Mouse (Mus musculus) MEL (cell line): Measurements from ENCODE around the gene Ssr2. TPM values are rescaled to one million over a fixed set of nuclear protein-coding genes. Genes with fewer than 3 reads are reported as not detected.

Experiments used
- DNase-seq: peaks from one replicate; pipeline ENCODE4 v3.0.0; 2011; ENCODE audit warnings: low read depth, low spot score
- H3K27ac ChIP-seq: 2 replicates; pipeline ENCODE4 v1.5.1; 2012; ENCODE audit warnings: low read depth, mild to moderate bottlenecking, control low read depth, low read length, moderate library complexity; ENCODE audit not compliant: control insufficient read depth
- H3K27me3 ChIP-seq, 2 experiments: fragments of 150-350 bp in 1 of 2; sonication (generic) in 1 of 2; 2 replicates each; pipeline ENCODE4 v1.6.1; 2012; ENCODE audit warnings: low read length in 2 of 2, mild to moderate bottlenecking in 2 of 2, improper control_type of control experiment in 1 of 2, moderate library complexity in 1 of 2; ENCODE audit not compliant: insufficient read depth in 2 of 2, control insufficient read depth in 1 of 2
- H3K36me3 ChIP-seq, 2 experiments: 2 replicates each; pipeline ENCODE4 v1.6.1; 2012 to 2014; ENCODE audit warnings: low read length in 2 of 2, improper control_type of control experiment in 1 of 2, inconsistent platforms in 1 of 2, mild to moderate bottlenecking in 1 of 2; ENCODE audit not compliant: insufficient read depth in 2 of 2, control insufficient read depth in 1 of 2
- H3K4me1 ChIP-seq, 2 experiments: fragments of 150-350 bp in 1 of 2; sonication (generic) in 1 of 2; 2 replicates each; pipeline ENCODE4 v1.6.1; 2012; ENCODE audit warnings: low read length in 2 of 2, improper control_type of control experiment in 1 of 2, mild to moderate bottlenecking in 1 of 2; ENCODE audit not compliant: insufficient read depth in 2 of 2, control insufficient read depth in 1 of 2
- H3K4me3 ChIP-seq, 2 experiments: fragments of 150-350 bp in 1 of 2; sonication (generic) in 1 of 2; 2 replicates each; pipeline ENCODE4 v1.5.1; 2012; ENCODE audit warnings: low read depth in 2 of 2, low read length in 2 of 2, mild to moderate bottlenecking in 2 of 2, moderate library complexity in 2 of 2, control low read depth in 1 of 2, improper control_type of control experiment in 1 of 2; ENCODE audit not compliant: control insufficient read depth in 1 of 2, insufficient read depth in 1 of 2
- H3K79me2 ChIP-seq: 2 replicates; pipeline ENCODE4 v1.6.1; 2012; ENCODE audit warnings: mild to moderate bottlenecking, low read length, moderate library complexity; ENCODE audit not compliant: control insufficient read depth, poor library complexity, insufficient read depth
- H3K9ac ChIP-seq: 2 replicates; pipeline ENCODE4 v1.6.1; 2012; ENCODE audit warnings: low read depth, mild to moderate bottlenecking, control low read depth, low read length, moderate library complexity; ENCODE audit not compliant: control insufficient read depth, poor library complexity, severe bottlenecking
- H3K9me3 ChIP-seq: fragments of 150-350 bp; sonication (generic); replicated peaks from 2 replicates; pipeline ENCODE4 v1.6.1; 2012; ENCODE audit warnings: mild to moderate bottlenecking, low read length, improper control_type of control experiment, moderate library complexity; ENCODE audit not compliant: insufficient read depth
- BHLHE40 ChIP-seq: IDR thresholded peaks from 2 replicates; pipeline ENCODE4 v1.6.1; 2012; ENCODE audit warnings: low read depth, mild to moderate bottlenecking, inconsistent platforms, low read length, improper control_type of control experiment, borderline replicate concordance
- CHD2 ChIP-seq: IDR thresholded peaks from 2 replicates; pipeline ENCODE4 v1.6.1; 2011; ENCODE audit warnings: low read length, improper control_type of control experiment
- CTCF ChIP-seq, 3 experiments: IDR thresholded peaks in 2 of 3; conservative IDR thresholded peaks in 1 of 3; 2 replicates each; pipeline ENCODE4 v1.5.1; 2011 to 2012; ENCODE audit warnings: low read length in 3 of 3, low read depth in 2 of 3, mild to moderate bottlenecking in 2 of 3, improper control_type of control experiment in 1 of 3, inconsistent platforms in 1 of 3, mixed read lengths in 1 of 3, moderate library complexity in 1 of 3; ENCODE audit not compliant: control insufficient read depth in 1 of 3, insufficient read depth in 1 of 3, poor library complexity in 1 of 3, severe bottlenecking in 1 of 3
- E2F4 ChIP-seq: IDR thresholded peaks from 2 replicates; pipeline ENCODE4 v1.6.1; 2011; ENCODE audit warnings: low read depth, low read length, improper control_type of control experiment, borderline replicate concordance
- ELF1 ChIP-seq: IDR thresholded peaks from 2 replicates; pipeline ENCODE4 v1.6.1; 2014; ENCODE audit warnings: low read depth, mild to moderate bottlenecking, inconsistent platforms, low read length, improper control_type of control experiment, moderate library complexity
- EP300 ChIP-seq, 2 experiments: IDR thresholded peaks; 2 replicates each; pipeline ENCODE4 v1.6.1; 2011; ENCODE audit warnings: improper control_type of control experiment in 2 of 2, low read length in 2 of 2, low read depth in 1 of 2, mild to moderate bottlenecking in 1 of 2
- ETS1 ChIP-seq: IDR thresholded peaks from 2 replicates; pipeline ENCODE4 v1.6.1; 2012; ENCODE audit warnings: low read depth, mild to moderate bottlenecking, inconsistent platforms, low read length, improper control_type of control experiment, moderate library complexity
- JUND ChIP-seq: IDR thresholded peaks from 2 replicates; pipeline ENCODE4 v1.6.1; 2011; ENCODE audit warnings: low read depth, mild to moderate bottlenecking, improper control_type of control experiment, low read length
- KAT2A ChIP-seq: conservative IDR thresholded peaks from 2 replicates; pipeline ENCODE4 v1.6.1; 2012; ENCODE audit warnings: low read depth, low read length, improper control_type of control experiment, inconsistent platforms
- MAZ ChIP-seq: IDR thresholded peaks from 2 replicates; pipeline ENCODE4 v1.6.1; 2012; ENCODE audit warnings: low read depth, mild to moderate bottlenecking, inconsistent platforms, low read length, improper control_type of control experiment
- MYB ChIP-seq: IDR thresholded peaks from 2 replicates; pipeline ENCODE4 v1.6.1; 2011; ENCODE audit warnings: mild to moderate bottlenecking, low read depth, low read length, improper control_type of control experiment
- MYC ChIP-seq: IDR thresholded peaks from 2 replicates; pipeline ENCODE4 v1.6.1; 2011; ENCODE audit warnings: low read depth, mild to moderate bottlenecking, low read length, improper control_type of control experiment, moderate library complexity
- NELFE ChIP-seq: IDR thresholded peaks from 2 replicates; pipeline ENCODE4 v1.6.1; 2011; ENCODE audit warnings: low read depth, low read length, improper control_type of control experiment
- RAD21 ChIP-seq: IDR thresholded peaks from 2 replicates; pipeline ENCODE4 v1.6.1; 2011; ENCODE audit warnings: mild to moderate bottlenecking, low read depth, low read length, improper control_type of control experiment
- SMC3 ChIP-seq: IDR thresholded peaks from 2 replicates; pipeline ENCODE4 v1.6.1; 2011; ENCODE audit warnings: low read depth, low read length, improper control_type of control experiment
- TAL1 ChIP-seq: IDR thresholded peaks from 2 replicates; pipeline ENCODE4 v1.6.1; 2012; ENCODE audit warnings: mild to moderate bottlenecking, inconsistent platforms, low read length, moderate library complexity, mixed read lengths
- TBP ChIP-seq: IDR thresholded peaks from 2 replicates; pipeline ENCODE4 v1.8.0; 2011; ENCODE audit warnings: low read depth, low read length, improper control_type of control experiment
- USF1 ChIP-seq: IDR thresholded peaks from 2 replicates; pipeline ENCODE4 v1.6.1; 2014; ENCODE audit warnings: low read depth, mild to moderate bottlenecking, inconsistent platforms, low read length, improper control_type of control experiment, moderate library complexity
- USF2 ChIP-seq, 2 experiments: IDR thresholded peaks; 2 replicates each; pipeline ENCODE4 v1.6.1; 2011 to 2012; ENCODE audit warnings: improper control_type of control experiment in 2 of 2, low read length in 2 of 2, borderline replicate concordance in 1 of 2, inconsistent platforms in 1 of 2, low read depth in 1 of 2, mild to moderate bottlenecking in 1 of 2; ENCODE audit not compliant: insufficient read depth in 1 of 2
- ZC3H11A ChIP-seq: IDR thresholded peaks from 2 replicates; pipeline ENCODE4 v1.6.1; 2012; ENCODE audit warnings: low read depth, mild to moderate bottlenecking, inconsistent platforms, low read length, improper control_type of control experiment
- ZKSCAN1 ChIP-seq: IDR thresholded peaks from 2 replicates; pipeline ENCODE4 v1.6.1; 2012; ENCODE audit warnings: low read depth, mild to moderate bottlenecking, inconsistent platforms, low read length, improper control_type of control experiment, moderate library complexity
- ZMIZ1 ChIP-seq: IDR thresholded peaks from 2 replicates; pipeline ENCODE4 v1.6.1; 2012; ENCODE audit warnings: low read depth, mild to moderate bottlenecking, inconsistent platforms, low read length, improper control_type of control experiment, moderate library complexity
- polyA plus RNA-seq, 2 experiments: library from polyadenylated mRNA; stranded (reverse) in 1 of 2; unstranded in 1 of 2; fragments of >175 nt in 1 of 2; fragments of >200 nt in 1 of 2; gene quantifications; 2 replicates each; pipeline versions ENCODE4 v1.2.1 to v1.2.4; 2012; ENCODE audit warnings: low replicate concordance in 2 of 2, low read depth in 1 of 2; ENCODE audit not compliant: insufficient read length in 2 of 2, insufficient read depth in 1 of 2, missing spikeins in 1 of 2
- total RNA-seq: library from RNA; depleted of rRNA; stranded (reverse); fragments of 300-350 nt; gene quantifications from 2 replicates; pipeline ENCODE4 v1.2.3, GENCODE M21; 2012

Ssr2 gene
- total and polyA plus RNA-seq, 3 experiments, result 176 to 706 (median 594) TPM

DNA sequence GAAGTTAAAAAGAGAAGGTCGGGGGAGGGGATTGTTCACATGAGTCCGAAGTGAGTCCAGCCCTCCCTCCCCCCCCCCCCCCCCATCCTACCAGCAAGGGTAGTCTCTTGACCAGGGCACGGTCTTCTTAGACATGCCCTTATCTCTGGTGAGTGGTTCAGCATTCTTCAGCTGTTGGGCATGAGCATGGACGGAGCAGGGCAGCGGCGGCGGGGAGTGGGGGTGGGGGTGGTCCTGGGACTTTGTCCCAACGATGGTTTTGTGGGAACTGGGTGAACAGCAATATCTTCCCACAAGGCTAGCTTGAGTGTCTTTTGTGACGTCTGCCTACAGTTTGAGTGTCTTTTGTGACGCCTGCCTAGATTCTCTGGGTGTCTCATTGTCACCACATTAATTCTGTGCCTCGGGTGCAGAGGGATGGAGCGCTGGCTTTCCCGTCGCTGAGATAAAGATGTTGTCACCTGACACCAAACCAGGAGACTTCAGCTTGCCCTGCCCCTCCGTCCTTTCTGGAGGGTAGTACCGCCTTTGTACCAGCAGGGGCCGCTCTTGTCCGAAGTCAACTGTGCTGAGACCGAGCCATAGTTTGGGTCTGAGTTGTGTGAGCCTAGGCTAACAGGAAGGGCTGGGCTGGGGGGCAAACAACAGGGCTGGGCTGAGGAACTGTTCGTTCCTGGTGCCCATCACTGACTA, 31.5 kb downstream of the Ssr2 start (continued):
- TF ChIP-seq TAL1 (peak; percentile 10; the same call in 1 of the 2 replicates), NELFE (peak; percentile 15; the same call in 1 of the 2 replicates), MAZ (peak; percentile 94), ETS1 (peak; percentile 74), CHD2 (no peak), ELF1 (peak; percentile 80), TBP (peak; percentile 64), ZC3H11A (peak; percentile 97), BHLHE40 (peak; percentile 90), JUND (no peak), ZMIZ1 (peak; percentile 60; the same call in 1 of the 2 replicates), SMC3 (peak; percentile 98), E2F4 (no peak), EP300 (IDR thresholded peaks at IDR 0.05; ENCODE audit: low read depth in 1 of 2, low read length in 2 of 2) (peak; percentile 34 to 57; a peak in 3 of 4 replicates), USF1 (peak; percentile 92), ZKSCAN1 (no peak), USF2 (IDR thresholded peaks at IDR 0.05; ENCODE audit: borderline replicate concordance in 1 of 2, insufficient read depth in 1 of 2, low read depth in 1 of 2, low read length in 2 of 2) (peak in 1 of 2 experiments; percentile 27; a peak in 2 of 4 replicates), RAD21 (peak; percentile 100), CTCF (IDR thresholded peaks at IDR 0.05 in 2 of 3, conservative IDR thresholded peaks at IDR 0.05 in 1 of 3; ENCODE audit: control insufficient read depth in 1 of 3, insufficient read depth in 1 of 3, low read depth in 2 of 3, low read length in 3 of 3, poor library complexity in 1 of 3, severe bottlenecking in 1 of 3) (peak in 2 of 3 experiments; percentile 99 to 100; a peak in 5 of 6 replicates)

DNA sequence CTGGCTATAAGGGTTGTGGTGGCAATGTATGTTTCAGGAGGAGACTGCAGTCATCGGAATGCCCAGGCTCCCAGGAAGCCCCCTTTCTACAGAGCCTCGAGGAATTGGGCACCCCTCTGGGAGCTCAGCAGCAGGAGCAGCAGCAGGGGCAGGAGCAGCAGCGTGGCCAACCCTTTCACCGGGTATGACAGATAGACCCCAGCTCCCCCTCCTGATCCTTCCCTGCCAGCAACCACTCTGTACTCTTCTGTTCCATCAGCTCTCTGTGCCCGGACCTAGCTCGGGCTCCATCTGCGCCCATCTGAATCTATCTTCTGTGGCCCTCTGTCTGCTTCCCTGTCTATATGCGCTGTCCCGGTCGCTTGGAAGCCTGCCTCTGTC, 32.1 kb downstream of the Ssr2 start:
- Histone ChIP-seq H3K36me3 (peaks cover 0 to 20% of the 10 kb centered on the region in 2 experiments; a peak in 2 of 4 replicates), H3K79me2 (no peaks in the 10 kb centered on the region; the same call in 1 of the 2 replicates), H3K4me3 (peak overlapping the region; percentile 32 to 36; a peak in 3 of 4 replicates), H3K27ac (peak overlapping the region; percentile 12; the same call in 1 of the 2 replicates), H3K9me3 (no peaks in the 10 kb centered on the region), H3K27me3 (no peaks in the 10 kb centered on the region), H3K9ac (peak overlapping the region; percentile 57), H3K4me1 (peaks cover 11 to 22% of the 10 kb centered on the region in 2 experiments)
- TF ChIP-seq TBP (no peak), KAT2A (no peak), MYC (no peak), MYB (no peak), RAD21 (no peak), TAL1 (no peak), MAZ (no peak)
- DNase-seq, result no peak
